ENCODE assay signal across 15 mouse cellular contexts in the genomic region with DNA sequence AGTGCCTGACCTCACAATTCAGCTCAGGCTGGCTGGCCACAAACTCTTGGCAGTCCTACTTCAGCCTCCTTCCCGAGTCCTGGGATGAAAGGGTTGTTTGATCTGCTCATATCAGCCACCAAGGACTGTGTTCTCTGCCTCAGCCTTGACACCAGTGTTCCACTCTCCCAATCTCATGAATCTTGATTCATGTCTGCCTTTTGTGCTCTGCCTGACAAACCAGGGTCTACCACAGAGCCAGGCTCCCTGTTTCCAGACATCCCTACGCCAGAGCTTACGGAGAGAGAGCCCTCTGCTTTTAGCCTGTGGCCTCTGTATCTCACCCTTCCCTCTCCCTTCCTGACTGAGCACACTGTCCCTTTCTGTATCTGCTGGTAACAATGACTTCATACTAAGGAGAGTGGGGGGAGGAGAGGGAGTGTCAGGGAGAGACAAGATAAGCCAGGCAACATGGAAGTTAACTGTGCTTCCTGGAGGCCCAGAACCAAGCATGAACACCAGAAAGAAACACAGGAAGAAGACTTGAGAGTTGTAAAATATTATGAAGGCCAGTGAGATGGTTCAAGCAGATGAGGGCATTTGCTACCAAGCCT. TPM values are rescaled to one million over a fixed set of nuclear protein-coding genes. Genes with fewer than 3 reads are reported as not detected.
DNase-seq lines count a peak whose midpoint lies in the region; ATAC-seq lines count a peak whose summit lies in the region.
"Had no signal": no experiment of that assay in that cellular context is flagged by ENCODE, and none has a peak within 500 bp of the region (broad histone marks: within the 10 kb centered on the region; RNA-seq: fewer than 3 reads in every experiment).

No protein-coding gene starts in this region.

- DNase-seq in forebrain, embryonic 10.5 days (ENCODE audit: extremely low spot score, low spot score), result no peak
- peak; percentile 41 for DNase-seq in brain, adult 2 months (ENCODE audit: low read depth, low spot score)
- DNase-seq in natural killer cell, adult 2 months (ENCODE audit: low spot score in 2 of 2), result no peak
- no peak for DNase-seq in frontal cortex, postnatal 25 days (ENCODE audit: low spot score in 2 of 2)
- DNase-seq: heart, adult 11 months; kidney, adult 8-10 months; layer of hippocampus, adult 9-11 months; thymus, adult 2 months had no signal

- WGBS in forebrain, embryonic 10.5 days, result 56% methylated on average over 3 of the region's 3 CpGs
- WGBS in forebrain, embryonic 12.5 days, result 60% methylated on average over 3 of the region's 3 CpGs
- 19% methylated on average over 3 of the region's 3 CpGs for WGBS in liver, embryonic 16.5 days (ENCODE audit: insufficient replicate concordance)

- H3K27me3 ChIP-seq in forebrain, embryonic 10.5 days (ENCODE audit: poor library complexity, severe bottlenecking), result no peaks in the 10 kb centered on the region
- H3K27me3 ChIP-seq in forebrain, embryonic 12.5 days, result no peaks in the 10 kb centered on the region
- no peaks in the 10 kb centered on the region for H3K27me3 ChIP-seq in megakaryocyte, embryonic 14.5 days (replicated peaks)
- H3K27me3 ChIP-seq in liver, embryonic 16.5 days (ENCODE audit: control insufficient read depth, insufficient read depth, low read depth, low read length), result no peaks in the 10 kb centered on the region

- peaks cover 4% of the 10 kb centered on the region; the same call in 1 of the 2 replicates for H3K4me1 ChIP-seq in forebrain, embryonic 10.5 days
- H3K4me1 ChIP-seq in forebrain, embryonic 12.5 days, result no peaks in the 10 kb centered on the region
- peaks cover 54% of the 10 kb centered on the region for H3K4me1 ChIP-seq in megakaryocyte, embryonic 14.5 days
- H3K4me1 ChIP-seq in liver, embryonic 16.5 days (ENCODE audit: control insufficient read depth, low read depth, low read length), result peaks cover 10% of the 10 kb centered on the region

- no peaks in the 10 kb centered on the region for H3K9me3 ChIP-seq in forebrain, embryonic 10.5 days
- no peaks in the 10 kb centered on the region for H3K9me3 ChIP-seq in forebrain, embryonic 12.5 days
- peaks cover 4% of the 10 kb centered on the region for H3K9me3 ChIP-seq in megakaryocyte, embryonic 14.5 days
- H3K9me3 ChIP-seq in liver, embryonic 16.5 days (replicated peaks; ENCODE audit: control insufficient read depth, low read length), result no peaks in the 10 kb centered on the region

- peak overlapping the region; percentile 3; the same call in 1 of the 2 replicates for H3K27ac ChIP-seq in forebrain, embryonic 10.5 days
- no peak overlapping the region for H3K27ac ChIP-seq in forebrain, embryonic 12.5 days
- H3K27ac ChIP-seq in liver, embryonic 16.5 days (ENCODE audit: low read length), result no peak overlapping the region

- no peak for ATAC-seq in forebrain, embryonic 12.5 days (ENCODE audit: low FRiP score)
- ATAC-seq in megakaryocyte, adult 5-6 weeks (ENCODE audit: poor library complexity, severe bottlenecking), result no peak
- ATAC-seq in liver, embryonic 16.5 days (ENCODE audit: low read depth), result peak; percentile 77

- no peak overlapping the region for H3K9ac ChIP-seq in forebrain, embryonic 12.5 days
- H3K9ac ChIP-seq in liver, embryonic 16.5 days (ENCODE audit: low read depth, low read length), result no peak overlapping the region

- no peak overlapping the region for H3K4me3 ChIP-seq in forebrain, embryonic 10.5 days
- no peak overlapping the region for H3K4me3 ChIP-seq in forebrain, embryonic 12.5 days (replicated peaks)
- peak overlapping the region; percentile 84 for H3K4me3 ChIP-seq in megakaryocyte, embryonic 14.5 days (replicated peaks)
- H3K4me3 ChIP-seq in liver, embryonic 16.5 days (ENCODE audit: low read depth, low read length), result no peak overlapping the region
- H3K4me3 ChIP-seq: erythroblast, embryonic 14.5 days had no signal

- H3K36me3 ChIP-seq in forebrain, embryonic 10.5 days (replicated peaks), result no peaks in the 10 kb centered on the region
- H3K36me3 ChIP-seq in forebrain, embryonic 12.5 days (replicated peaks), result no peaks in the 10 kb centered on the region
- H3K36me3 ChIP-seq in megakaryocyte, embryonic 14.5 days (replicated peaks; ENCODE audit: low read length), result peaks cover 8% of the 10 kb centered on the region
- no peaks in the 10 kb centered on the region for H3K36me3 ChIP-seq in liver, embryonic 16.5 days (ENCODE audit: control insufficient read depth, insufficient read depth)

- no peak overlapping the region for H3K4me2 ChIP-seq in forebrain, embryonic 12.5 days
- H3K4me2 ChIP-seq in liver, embryonic 16.5 days (ENCODE audit: low read depth, low read length), result 0 out of 2 replicates have a peak overlapping the region, but pooled peaks have one; percentile 0

RNA-seq across cellular contexts. Expression of gene Elf2, which starts 8.3 kb away (rescaled TPM):
- polyA plus RNA-seq in forebrain, embryonic 10.5 days (2016; fragmentation: Nextera tagmentation; extraction: Ambion mirVana), result 41.6 and 44.2 TPM in 2 replicates
- 43.2 and 43.8 TPM in 2 replicates for polyA plus RNA-seq in forebrain, embryonic 12.5 days (2016; fragmentation: Nextera tagmentation; extraction: Ambion mirVana)
- polyA plus RNA-seq in megakaryocyte, embryonic 14.5 days (2012; ENCODE audit: insufficient read depth, low replicate concordance), result 1.5 and 8.7 TPM in 2 replicates
- total RNA-seq in megakaryocyte, adult 5-6 weeks (2015), result 37.0 and 39.6 TPM in 2 replicates
- 98.4 and 102 TPM in 2 replicates for total RNA-seq in megakaryocyte, adult 5-6 weeks (2017)
- 19.0 and 20.0 TPM in 2 replicates for polyA plus RNA-seq in liver, embryonic 16.5 days (2015; fragmentation: Nextera tagmentation; extraction: Ambion mirVana)

RNA-seq across cellular contexts. Expression of gene Mgarp, which starts 47.8 kb away (rescaled TPM):
- polyA plus RNA-seq in forebrain, embryonic 10.5 days (2016; fragmentation: Nextera tagmentation; extraction: Ambion mirVana), result 8.4 and 12.8 TPM in 2 replicates
- polyA plus RNA-seq in forebrain, embryonic 12.5 days (2016; fragmentation: Nextera tagmentation; extraction: Ambion mirVana), result 2.3 and 5.5 TPM in 2 replicates
- polyA plus RNA-seq in megakaryocyte, embryonic 14.5 days (2012; ENCODE audit: insufficient read depth, low replicate concordance), result 6.5 TPM in 1 of 2 replicates, not detected in the other
- total RNA-seq in megakaryocyte, adult 5-6 weeks (2015), result not detected in 2 replicates
- not detected in 2 replicates for total RNA-seq in megakaryocyte, adult 5-6 weeks (2017)
- polyA plus RNA-seq in liver, embryonic 16.5 days (2015; fragmentation: Nextera tagmentation; extraction: Ambion mirVana), result 3.0 TPM in 2 replicates
- total RNA-seq: left cerebral cortex, postnatal 25 days; monocyte, adult 5-6 weeks had no signal
